Mouse (Mus musculus) neural tube, embryonic 13.5 days (tissue): ENCODE results near the gene A3galt2. TPM values are rescaled to one million over a fixed set of nuclear protein-coding genes. Genes with fewer than 3 reads are reported as not detected.

ENCODE experiments used
- ATAC-seq: fragments of 200-750 bp; cut with Nextera tagmentation; 2 replicates; pipeline ENCODE4 v1.8.0; 2017; ENCODE audit warnings: low read depth, mild to moderate bottlenecking, moderate TSS enrichment, moderate library complexity
- H3K27ac ChIP-seq: fragments of 300-500 bp; sonication (generic); replicated peaks from 2 replicates; pipeline ENCODE4 v1.5.1; 2015; ENCODE audit warnings: moderate library complexity, mild to moderate bottlenecking, inconsistent platforms
- H3K27me3 ChIP-seq: fragments of 300-500 bp; sonication (generic); 2 replicates; pipeline ENCODE4 v1.6.1; 2015; ENCODE audit warnings: mild to moderate bottlenecking, inconsistent platforms
- H3K36me3 ChIP-seq: fragments of 300-500 bp; sonication (generic); 2 replicates; pipeline ENCODE4 v1.6.1; 2015; ENCODE audit warnings: mild to moderate bottlenecking, inconsistent platforms
- H3K4me1 ChIP-seq: fragments of 300-500 bp; sonication (generic); replicated peaks from 2 replicates; pipeline ENCODE4 v1.6.1; 2015; ENCODE audit warnings: inconsistent platforms
- H3K4me2 ChIP-seq: fragments of 300-500 bp; sonication (generic); 2 replicates; pipeline ENCODE4 v1.6.1; 2015; ENCODE audit warnings: inconsistent platforms, mild to moderate bottlenecking, moderate library complexity
- H3K4me3 ChIP-seq: fragments of 300-500 bp; sonication (generic); 2 replicates; pipeline ENCODE4 v1.5.1; 2015; ENCODE audit warnings: mild to moderate bottlenecking, inconsistent platforms
- H3K9ac ChIP-seq: fragments of 300-500 bp; sonication (generic); 2 replicates; pipeline ENCODE4 v1.6.1; 2015; ENCODE audit warnings: moderate library complexity, mild to moderate bottlenecking, inconsistent platforms
- H3K9me3 ChIP-seq: fragments of 300-500 bp; sonication (generic); 2 replicates; pipeline ENCODE4 v1.6.1; 2016; ENCODE audit warnings: inconsistent platforms
- WGBS: fragments of 180-500 bp; shearing (Covaris S2); methylation state at CpG from one replicate; pipeline ENCODE4 v1.1.7; 2015; 5-methylcytosine and 5-hydroxymethylcytosine counted together
- polyA plus RNA-seq: library from polyadenylated mRNA; unstranded; fragments of >200 nt; fragmentation: Nextera tagmentation; extraction: Ambion mirVana; gene quantifications from 2 replicates; pipeline ENCODE4 v1.2.1, GENCODE M21; 2015

Gene A3galt2
- polyA plus RNA-seq, 1 experiment from 2014 or later, result 0.46 TPM

DNA sequence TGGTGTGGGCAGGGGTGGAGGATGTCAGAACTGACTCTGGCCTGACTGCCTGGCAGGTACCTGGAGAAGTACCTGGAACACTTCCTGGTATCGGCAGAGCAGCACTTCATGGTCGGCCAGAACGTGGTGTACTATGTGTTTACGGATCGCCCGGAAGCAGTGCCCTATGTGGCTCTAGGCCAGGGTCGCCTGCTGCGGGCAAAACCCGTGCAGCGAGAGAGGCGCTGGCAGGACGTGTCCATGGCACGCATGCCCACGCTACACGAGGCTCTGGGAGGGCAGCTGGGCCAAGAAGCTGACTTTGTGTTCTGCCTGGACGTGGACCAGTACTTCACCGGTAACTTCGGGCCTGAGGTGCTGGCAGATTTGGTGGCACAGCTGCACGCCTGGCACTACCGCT is 11.8 kb downstream of the A3galt2 start:
- Histone ChIP-seq H3K4me1 (no peaks in the 10 kb centered on the region), H3K27me3 (no peaks in the 10 kb centered on the region), H3K9ac (no peak overlapping the region), H3K27ac (no peak overlapping the region), H3K9me3 (peaks cover 15% of the 10 kb centered on the region), H3K4me2 (no peak overlapping the region), H3K4me3 (no peak overlapping the region), H3K36me3 (peaks cover 11% of the 10 kb centered on the region)
- 91% methylated on average over 20 of the region's 20 CpGs for WGBS
- ATAC-seq, result no peak

- 81% methylated on average over 13 of the region's 13 CpGs for WGBS
- Histone ChIP-seq H3K9me3 (peaks cover 9% of the 10 kb centered on the region), H3K4me2 (no peak overlapping the region), H3K27ac (no peak overlapping the region), H3K9ac (no peak overlapping the region), H3K4me3 (no peak overlapping the region), H3K27me3 (no peaks in the 10 kb centered on the region), H3K36me3 (peaks cover 23% of the 10 kb centered on the region), H3K4me1 (no peaks in the 10 kb centered on the region)
- no peak for ATAC-seq
Observed at GRCm38 (mm10) chr4:128768120-128768519, 13.0 kb downstream of the A3galt2 start.

- ATAC-seq, result no peak
- no peaks in the 10 kb centered on the region for H3K9me3 ChIP-seq
- H3K27ac ChIP-seq, result no peak overlapping the region
- no peaks in the 10 kb centered on the region for H3K4me1 ChIP-seq
- H3K9ac ChIP-seq, result no peak overlapping the region
- no peaks in the 10 kb centered on the region for H3K27me3 ChIP-seq
- no peak overlapping the region for H3K4me2 ChIP-seq
- WGBS, result 83% methylated on average over 13 of the region's 13 CpGs
- no peak overlapping the region for H3K4me3 ChIP-seq
- H3K36me3 ChIP-seq, result peaks cover 36% of the 10 kb centered on the region
Observed at GRCm38 (mm10) chr4:128769569-128770355, 14.6 kb downstream of the A3galt2 start.

- Histone ChIP-seq H3K4me2 (no peak overlapping the region), H3K27ac (no peak overlapping the region), H3K9ac (no peak overlapping the region), H3K4me3 (no peak overlapping the region), H3K4me1 (no peaks in the 10 kb centered on the region), H3K27me3 (no peaks in the 10 kb centered on the region), H3K36me3 (peaks cover 45% of the 10 kb centered on the region), H3K9me3 (no peaks in the 10 kb centered on the region)
- ATAC-seq, result no peak
- 78% methylated on average over 5 of the region's 5 CpGs for WGBS
Observed at GRCm38 (mm10) chr4:128770698-128771097, 15.5 kb downstream of the A3galt2 start.

DNA sequence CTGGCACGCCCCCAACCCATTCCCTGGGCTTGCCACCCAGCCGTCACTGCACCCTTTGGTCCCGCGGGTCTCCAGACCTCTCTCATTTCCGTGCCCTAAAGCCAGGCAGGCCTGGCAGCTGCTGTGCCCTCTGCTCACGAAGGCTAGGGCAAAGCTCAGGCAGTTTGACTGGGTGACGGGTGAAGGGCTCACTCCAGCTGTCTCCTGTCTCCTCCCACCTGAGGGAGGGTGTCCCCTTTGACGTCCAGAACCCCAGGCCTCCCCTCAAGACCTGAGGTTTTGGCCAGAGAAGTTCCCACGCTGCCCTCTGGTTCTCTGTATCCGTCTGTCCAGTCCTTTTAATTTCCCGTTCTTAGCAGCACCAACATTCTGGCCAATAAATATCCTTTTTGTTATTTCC is 18.7 kb downstream of the A3galt2 start:
- no peak for ATAC-seq
- H3K4me2 ChIP-seq, result no peak overlapping the region
- H3K4me1 ChIP-seq, result 0 out of 2 replicates have a peak, but pooled peaks cover 2% of the 10 kb centered on the region
- 88% methylated on average over 11 of the region's 11 CpGs for WGBS
- H3K9me3 ChIP-seq, result no peaks in the 10 kb centered on the region
- H3K27ac ChIP-seq, result no peak overlapping the region
- H3K36me3 ChIP-seq, result peaks cover 75% of the 10 kb centered on the region
- no peak overlapping the region for H3K9ac ChIP-seq
- H3K27me3 ChIP-seq, result no peaks in the 10 kb centered on the region
- H3K4me3 ChIP-seq, result no peak overlapping the region

- H3K9ac ChIP-seq, result no peak overlapping the region
- H3K4me3 ChIP-seq, result no peak overlapping the region
- 94% methylated on average over 9 of the region's 9 CpGs for WGBS
- no peaks in the 10 kb centered on the region for H3K9me3 ChIP-seq
- H3K27me3 ChIP-seq, result no peaks in the 10 kb centered on the region
- 0 out of 2 replicates have a peak, but pooled peaks cover 2% of the 10 kb centered on the region for H3K4me1 ChIP-seq
- H3K27ac ChIP-seq, result no peak overlapping the region
- no peak overlapping the region for H3K4me2 ChIP-seq
- peaks cover 81% of the 10 kb centered on the region for H3K36me3 ChIP-seq
- ATAC-seq, result no peak
Observed at GRCm38 (mm10) chr4:128774467-128774866, 19.3 kb downstream of the A3galt2 start.

DNA sequence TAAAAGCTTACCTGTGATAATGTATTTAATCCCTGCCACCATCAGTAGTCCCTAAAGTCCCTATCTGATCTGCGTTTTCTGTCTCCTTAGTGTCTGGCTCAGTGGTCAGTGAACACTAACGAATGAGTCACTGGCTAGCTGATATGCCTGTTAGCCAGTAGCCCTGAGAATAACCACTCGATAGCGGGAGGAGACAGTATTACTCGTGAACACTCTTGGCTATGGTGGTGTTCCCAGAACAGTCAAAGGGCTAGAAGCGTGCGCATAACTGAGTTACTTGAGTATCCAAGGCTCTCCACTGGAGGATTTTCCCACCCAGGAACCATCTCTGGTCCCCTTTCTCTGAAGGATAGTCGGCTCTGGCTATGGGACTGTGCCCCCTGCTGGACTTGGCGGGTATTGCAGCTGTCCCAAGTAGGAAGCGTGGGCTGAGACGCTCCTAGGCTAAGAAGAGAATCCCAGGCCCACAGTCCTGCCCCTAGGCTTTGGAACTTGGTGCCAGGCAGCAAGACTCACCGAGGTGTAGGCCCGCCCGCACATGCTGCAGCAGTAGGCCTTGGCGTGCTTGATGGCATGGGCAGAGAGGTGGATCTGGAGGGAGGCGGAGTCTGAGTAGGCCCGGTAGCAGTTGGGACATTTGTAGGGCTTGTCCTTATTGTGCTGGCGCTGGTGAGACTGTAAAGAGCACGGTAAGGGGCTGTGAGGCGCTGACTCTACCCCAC is 21.6 kb downstream of the A3galt2 start:
- 43% methylated on average over 20 of the region's 20 CpGs for WGBS
- Histone ChIP-seq H3K27ac (peak overlapping the region; percentile 29; the same call in 1 of the 2 replicates), H3K27me3 (no peaks in the 10 kb centered on the region), H3K36me3 (peaks cover 98% of the 10 kb centered on the region), H3K9me3 (no peaks in the 10 kb centered on the region), H3K4me2 (no peak overlapping the region), H3K9ac (no peak overlapping the region), H3K4me1 (0 out of 2 replicates have a peak, but pooled peaks cover 2% of the 10 kb centered on the region), H3K4me3 (no peak overlapping the region)
- ATAC-seq, result peak; percentile 74

GRCm38 (mm10) chr4:128777593-128777992 is 22.4 kb downstream of the A3galt2 start:
- H3K4me1 ChIP-seq, result 0 out of 2 replicates have a peak, but pooled peaks cover 2% of the 10 kb centered on the region
- no peak overlapping the region for H3K4me2 ChIP-seq
- H3K36me3 ChIP-seq, result peaks cover 98% of the 10 kb centered on the region
- H3K9ac ChIP-seq, result no peak overlapping the region
- WGBS, result 82% methylated on average over 11 of the region's 11 CpGs
- 0 out of 2 replicates have a peak overlapping the region, but pooled peaks have one; percentile 29 for H3K27ac ChIP-seq
- no peak overlapping the region for H3K4me3 ChIP-seq
- H3K9me3 ChIP-seq, result no peaks in the 10 kb centered on the region
- no peaks in the 10 kb centered on the region for H3K27me3 ChIP-seq
- ATAC-seq, result no peak

DNA sequence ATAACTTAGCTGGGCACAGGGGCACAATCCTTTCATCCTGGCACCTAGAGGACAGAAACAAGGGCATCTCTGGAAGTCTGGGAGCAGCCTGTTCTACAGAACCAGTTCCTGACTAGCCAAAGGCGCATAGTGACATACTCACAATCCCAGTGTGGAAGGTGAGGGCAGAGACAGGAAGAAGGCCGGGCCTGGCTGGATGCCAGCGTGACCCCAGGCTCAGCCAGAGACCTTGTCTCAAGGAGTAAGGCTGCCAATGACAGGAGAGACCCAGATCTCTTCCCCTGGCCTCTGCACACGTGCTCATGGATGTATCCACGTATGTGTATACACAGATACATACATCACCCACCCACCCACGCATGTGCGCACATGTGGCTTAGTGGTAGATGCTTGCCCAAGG is 26.9 kb downstream of the A3galt2 start:
- peaks cover 98% of the 10 kb centered on the region for H3K36me3 ChIP-seq
- no peak overlapping the region for H3K27ac ChIP-seq
- no peak overlapping the region for H3K9ac ChIP-seq
- no peak for ATAC-seq
- WGBS, result 90% methylated on average over 7 of the region's 7 CpGs
- H3K4me2 ChIP-seq, result no peak overlapping the region
- no peaks in the 10 kb centered on the region for H3K27me3 ChIP-seq
- no peak overlapping the region for H3K4me3 ChIP-seq
- H3K9me3 ChIP-seq, result no peaks in the 10 kb centered on the region
- 0 out of 2 replicates have a peak, but pooled peaks cover 2% of the 10 kb centered on the region for H3K4me1 ChIP-seq

- H3K27ac ChIP-seq, result no peak overlapping the region
- H3K4me1 ChIP-seq, result 0 out of 2 replicates have a peak, but pooled peaks cover 2% of the 10 kb centered on the region
- no peak for ATAC-seq
- no peak overlapping the region for H3K4me3 ChIP-seq
- H3K27me3 ChIP-seq, result no peaks in the 10 kb centered on the region
- peaks cover 98% of the 10 kb centered on the region for H3K36me3 ChIP-seq
- H3K9ac ChIP-seq, result no peak overlapping the region
- WGBS, result 87% methylated on average over 4 of the region's 4 CpGs
- no peak overlapping the region for H3K4me2 ChIP-seq
- no peaks in the 10 kb centered on the region for H3K9me3 ChIP-seq
Observed at GRCm38 (mm10) chr4:128782645-128783044, 27.5 kb downstream of the A3galt2 start.

DNA sequence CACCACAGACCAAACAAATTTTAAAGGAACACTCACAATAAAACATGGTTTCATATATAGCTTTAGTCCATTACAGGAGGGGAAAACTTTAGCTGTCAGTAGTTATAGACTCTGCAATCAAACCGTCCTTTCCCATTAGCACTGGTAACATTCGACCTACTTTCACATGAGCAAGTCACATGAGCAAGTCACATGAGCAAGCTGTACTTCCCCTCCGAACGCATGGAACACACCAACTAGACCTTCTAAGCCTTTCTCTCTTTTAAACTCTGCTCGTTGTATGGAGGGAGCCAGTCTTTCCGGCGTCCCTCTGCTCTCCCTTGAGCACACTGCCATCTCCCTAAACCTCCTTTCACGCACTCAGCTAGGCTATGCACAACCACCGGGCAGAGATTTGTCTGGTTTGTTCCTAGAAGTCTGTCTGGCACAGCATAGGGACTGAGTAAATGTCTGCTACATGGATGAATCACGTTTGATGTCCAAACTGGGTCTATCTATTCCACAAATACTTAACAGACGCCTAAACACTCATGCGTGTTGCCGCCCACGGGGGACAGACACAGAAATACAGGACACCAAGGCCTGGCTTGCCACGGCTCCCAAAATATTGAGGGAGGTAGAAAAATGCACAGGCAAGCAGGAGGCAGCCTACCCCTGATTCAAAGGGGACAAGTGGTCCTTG is 29.9 kb downstream of the A3galt2 start:
- Histone ChIP-seq H3K4me1 (no peaks in the 10 kb centered on the region), H3K9ac (no peak overlapping the region), H3K4me2 (no peak overlapping the region), H3K4me3 (no peak overlapping the region), H3K27ac (no peak overlapping the region), H3K27me3 (no peaks in the 10 kb centered on the region), H3K9me3 (no peaks in the 10 kb centered on the region), H3K36me3 (peaks cover 93% of the 10 kb centered on the region)
- 93% methylated on average over 15 of the region's 15 CpGs for WGBS
- ATAC-seq, result no peak
